Mouse (Mus musculus) liver, embryonic 14.5 days (tissue): Measurements from ENCODE around the gene Uqcr11.

Experiments
- CTCF ChIP-seq: IDR thresholded peaks from 2 replicates; pipeline ENCODE4 v1.5.1; 2016; ENCODE audit warnings: antibody characterized with exemption, low read depth, control low read depth
- EP300 ChIP-seq: IDR thresholded peaks from 2 replicates; pipeline ENCODE4 v1.6.1; 2016; ENCODE audit warnings: antibody characterized with exemption, low read depth

DNA sequence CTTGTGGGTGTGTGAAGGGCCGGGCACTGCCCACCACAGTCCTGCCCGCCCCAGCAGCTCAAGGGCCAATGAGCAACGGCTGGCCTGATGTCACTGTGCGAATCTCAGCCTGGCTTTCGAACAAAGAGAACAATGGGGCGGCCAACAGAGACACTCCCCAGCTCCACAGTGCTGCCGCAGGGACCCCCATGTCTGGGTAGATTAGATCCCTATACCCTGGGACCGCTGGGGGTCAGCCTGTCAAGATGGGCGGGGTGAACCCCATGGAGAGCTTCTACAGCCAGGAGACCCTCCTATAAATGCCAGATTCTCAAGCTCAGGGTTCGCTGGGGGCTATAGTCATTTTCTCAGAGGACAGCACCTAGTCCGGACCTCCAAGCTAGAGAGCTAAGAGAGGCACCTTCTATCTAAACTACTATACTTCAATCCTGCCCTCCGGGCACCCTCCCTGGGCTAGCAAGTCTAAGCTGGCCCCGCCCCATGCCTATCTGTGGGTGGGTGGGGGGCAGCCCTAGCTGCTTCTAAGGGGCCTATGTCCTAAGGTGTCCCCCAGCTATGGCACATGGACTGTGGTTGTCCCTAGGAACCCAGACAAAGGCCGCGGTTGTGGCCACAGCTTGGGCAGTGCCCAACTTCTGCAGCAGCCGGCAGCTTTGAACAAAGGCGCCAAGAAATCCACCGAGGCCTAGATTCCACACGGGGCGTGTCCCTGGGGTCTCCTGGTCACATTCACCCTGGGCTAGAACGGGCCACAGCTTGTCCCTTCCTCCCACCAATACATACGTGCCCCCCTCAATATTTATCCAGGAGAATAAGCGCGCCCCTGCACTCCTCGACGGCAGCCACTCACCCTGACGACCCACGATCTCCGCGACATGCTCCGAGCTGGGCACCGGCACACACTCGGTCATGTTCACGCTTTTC lies 20.6 kb downstream of the Uqcr11 start:
- TF ChIP-seq EP300 (no peak), CTCF (no peak)
